Mouse (Mus musculus) mature B cell (primary cell): ENCODE measurements around the gene Sstr3.

Experiments
- in situ Hi-C: fragments of 300-500 bp; cut with MboI; formaldehyde crosslinking; loops from 2 replicates; pipeline ENCODE4 v1.14.3; 2019

Sstr3 gene

GRCm38 (mm10) chr15:78559141-78559979, 14.9 kb upstream of the Sstr3 start:
- in situ Hi-C loops = no loop called here

GRCm38 (mm10) chr15:78557693-78558535, 13.4 kb upstream of the Sstr3 start:
- in situ Hi-C loops = no loop called here

- in situ Hi-C loops = no loop called here
Measured at GRCm38 (mm10) chr15:78554545-78555313, 10.2 kb upstream of the Sstr3 start.

GRCm38 (mm10) chr15:78549189-78549734, 4.8 kb upstream of the Sstr3 start:
- in situ Hi-C loops = no loop called here

GRCm38 (mm10) chr15:78548711-78549110, 4.2 kb upstream of the Sstr3 start:
- in situ Hi-C loops = no loop called here

- in situ Hi-C loops = no loop called here
Measured at GRCm38 (mm10) chr15:78548336-78548665, 3.8 kb upstream of the Sstr3 start.

- in situ Hi-C loops = no loop called here
Measured at GRCm38 (mm10) chr15:78547415-78548335, 3.2 kb upstream of the Sstr3 start.

DNA sequence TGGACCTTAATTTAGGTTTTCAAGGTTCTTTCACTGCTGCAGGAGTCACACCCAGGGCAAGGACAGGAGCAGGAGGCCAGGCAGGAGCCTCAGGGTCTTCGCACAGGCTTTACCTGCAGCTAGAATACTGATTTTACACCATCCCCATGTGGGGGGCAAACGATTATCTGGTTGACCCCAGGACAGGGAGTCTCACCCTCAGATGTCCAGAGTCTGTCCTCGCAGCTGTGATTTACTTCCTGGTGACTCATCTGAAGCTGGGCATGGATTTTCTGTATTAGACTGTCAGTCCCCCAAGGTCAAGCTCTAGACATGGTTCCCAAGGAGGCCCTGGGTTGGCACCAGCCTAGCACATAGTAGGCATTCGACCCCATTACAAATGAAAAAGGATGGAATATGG, 1.6 kb upstream of the Sstr3 start:
- in situ Hi-C loops = no loop called here

- in situ Hi-C loops = no loop called here
Measured at GRCm38 (mm10) chr15:78544041-78544440, 444 bp downstream of the Sstr3 start.

GRCm38 (mm10) chr15:78542767-78543303, 1.6 kb downstream of the Sstr3 start:
- in situ Hi-C loops = no loop called here

- in situ Hi-C loops = no loop called here
Measured at GRCm38 (mm10) chr15:78542098-78542766, 2.3 kb downstream of the Sstr3 start.

DNA sequence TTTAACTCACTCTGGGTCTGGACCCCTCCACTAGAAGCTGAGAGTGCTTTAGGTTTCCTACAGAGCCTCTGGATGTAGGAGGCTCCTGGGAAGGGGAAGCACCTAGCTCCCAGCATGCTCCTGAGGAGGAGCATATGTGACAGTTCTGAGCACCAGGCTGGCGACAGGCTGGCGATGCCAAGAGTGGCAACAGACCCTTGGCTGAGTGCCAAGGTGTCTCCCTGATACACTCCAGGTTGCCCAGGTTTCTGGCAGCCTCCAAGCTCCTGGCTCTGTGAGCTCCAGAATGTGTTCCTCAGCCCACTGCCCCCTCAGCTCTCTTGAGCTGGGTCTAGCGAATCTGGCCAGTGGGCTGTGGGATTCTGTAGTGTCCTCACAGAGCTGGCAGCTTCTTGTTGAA, 2.9 kb downstream of the Sstr3 start:
- in situ Hi-C loops = no loop called here

- in situ Hi-C loops = no loop called here
Measured at GRCm38 (mm10) chr15:78541036-78541435, 3.4 kb downstream of the Sstr3 start.

DNA sequence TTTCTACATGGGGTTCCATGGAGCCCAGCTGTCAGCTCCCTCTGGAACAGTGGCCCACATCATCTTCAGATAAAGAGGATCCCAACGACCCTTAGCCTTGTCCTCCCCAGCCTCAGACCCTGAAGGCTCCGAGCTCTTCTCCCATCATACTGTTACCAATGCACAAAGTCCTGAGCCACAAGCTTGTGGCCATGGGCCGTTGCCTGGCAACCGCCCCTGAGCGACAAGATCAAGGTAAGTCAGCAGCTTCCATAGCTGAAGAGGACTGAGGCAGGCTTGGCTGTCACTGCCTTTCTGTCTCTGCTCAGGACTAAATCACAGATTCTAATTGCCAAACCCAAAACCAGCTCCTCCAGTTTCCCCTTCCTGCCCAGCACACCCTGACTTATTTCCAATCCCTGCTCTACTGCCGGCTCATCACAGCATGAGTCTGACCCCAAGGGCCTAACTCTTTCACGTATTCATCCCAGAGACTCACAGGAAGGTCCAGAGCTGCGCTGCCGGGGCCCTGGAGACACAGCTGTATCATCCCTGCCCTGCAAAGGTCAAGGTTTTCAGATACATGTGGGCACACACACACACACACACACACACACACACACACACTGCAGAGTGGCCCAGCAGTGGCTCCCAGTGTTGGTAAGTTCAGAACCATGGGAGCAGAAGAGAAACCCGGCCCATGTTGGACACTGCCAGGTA, 8.6 kb downstream of the Sstr3 start:
- in situ Hi-C loops = loop anchor here (10.0 kb wide), 1 partner anchor 91 kb away; no protein-coding TSS in a partner anchor

DNA sequence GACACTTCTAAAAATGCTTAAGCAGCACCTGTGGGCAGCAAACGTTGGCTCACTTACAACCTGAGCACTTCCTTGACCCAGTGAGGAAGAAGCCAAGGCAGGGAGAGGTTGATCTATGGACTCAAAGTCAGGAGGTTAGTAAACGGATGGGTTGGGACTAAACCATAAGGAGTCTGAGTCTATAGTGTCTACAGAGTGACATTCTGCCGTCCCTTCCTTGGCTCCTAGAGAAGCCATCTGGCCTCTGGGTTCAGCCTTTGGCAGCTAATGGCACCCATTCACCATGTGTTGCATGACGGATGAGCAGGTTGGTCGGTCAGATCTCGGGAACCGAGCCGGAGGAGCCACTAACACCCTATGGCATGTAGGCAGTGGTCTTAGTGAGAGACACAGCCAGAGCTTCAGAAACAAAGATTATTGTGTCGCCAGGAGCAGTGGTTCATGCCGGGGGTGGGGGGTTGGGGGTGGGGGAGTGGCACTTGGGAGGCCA, 11.1 kb downstream of the Sstr3 start:
- in situ Hi-C loops = loop anchor here (10.0 kb wide), 1 partner anchor 89 kb away; no protein-coding TSS in a partner anchor

- in situ Hi-C loops = loop anchor here (10.0 kb wide), 1 partner anchor 88 kb away; no protein-coding TSS in a partner anchor
Measured at GRCm38 (mm10) chr15:78532566-78533345, 11.7 kb downstream of the Sstr3 start.

DNA sequence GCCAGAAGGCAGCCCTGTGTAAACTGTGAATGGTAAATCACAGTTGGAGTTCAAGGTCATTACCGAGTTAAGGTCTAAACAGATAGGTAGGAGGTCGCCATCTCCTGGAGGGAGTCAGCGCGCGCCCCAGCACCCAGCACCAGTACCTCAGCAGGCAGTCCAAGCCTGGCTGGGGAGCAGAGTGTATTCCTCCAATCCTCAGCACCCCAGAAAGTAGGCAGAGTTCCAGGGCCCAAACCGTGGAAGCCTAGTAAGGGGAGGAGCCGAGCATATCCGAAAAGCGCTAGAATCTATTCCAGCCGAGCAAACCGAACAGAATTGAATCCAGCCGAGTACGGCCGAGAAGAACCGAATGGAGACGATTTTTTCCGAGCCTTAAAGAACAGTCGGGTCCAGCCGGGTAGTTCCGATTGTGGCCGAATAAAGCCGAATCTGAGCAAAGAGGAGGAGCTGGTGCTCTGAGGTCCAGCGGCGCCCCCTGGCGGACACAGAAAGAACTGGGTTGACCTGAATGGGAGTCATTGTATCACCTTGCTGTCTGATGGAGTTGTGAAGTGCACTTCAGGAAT, 12.5 kb downstream of the Sstr3 start:
- in situ Hi-C loops = loop anchor here (10.0 kb wide), 1 partner anchor 87 kb away; no protein-coding TSS in a partner anchor

DNA sequence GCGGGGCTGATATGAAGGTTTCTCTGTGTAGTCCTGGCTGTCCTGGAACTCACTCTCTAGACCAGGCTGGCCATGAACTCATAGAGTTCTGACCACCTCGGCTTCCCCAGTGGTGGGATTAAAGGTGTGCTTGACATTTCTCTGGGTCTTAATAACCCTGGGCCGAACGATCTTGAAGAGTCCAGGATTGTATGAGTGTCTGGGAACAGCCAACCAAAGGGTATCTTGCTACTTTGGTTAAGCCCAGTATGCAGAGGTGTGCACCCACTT, 13.1 kb downstream of the Sstr3 start:
- in situ Hi-C loops = loop anchor here (10.0 kb wide), 1 partner anchor 87 kb away; no protein-coding TSS in a partner anchor
